Mouse (Mus musculus) megakaryocyte progenitor cell, adult 5-6 weeks (primary cell): ENCODE measurements at regions not wholly inside any gene's neighbourhood (a gene's known extent, or its start where the extent isn't known, plus 50 kb on each side); places are given as distances from the start of the nearest gene placed in this dataset.

Source experiments
- ATAC-seq: replicated peaks from 2 replicates; pipeline ENCODE4 v1.8.0; 2016; ENCODE audit warnings: mild to moderate bottlenecking, moderate TSS enrichment, inconsistent platforms; ENCODE audit not compliant: poor library complexity

- no peak for ATAC-seq
Measured at GRCm38 (mm10) chr9:91131415-91132255, 230.6 kb upstream of the Zic4 start.

GRCm38 (mm10) chr9:91132531-91132930 is 229.7 kb upstream of the Zic4 start:
- no peak for ATAC-seq

GRCm38 (mm10) chr9:91133256-91133920 is 228.8 kb upstream of the Zic4 start:
- no peak for ATAC-seq

- ATAC-seq: no peak
Measured at GRCm38 (mm10) chr9:91134325-91134724, 227.9 kb upstream of the Zic4 start.

GRCm38 (mm10) chr9:91135107-91135506 is 227.1 kb upstream of the Zic4 start:
- no peak for ATAC-seq

- no peak for ATAC-seq
Measured at GRCm38 (mm10) chr9:91140651-91141050, 221.6 kb upstream of the Zic4 start.

GRCm38 (mm10) chr9:91151893-91152292 is 210.3 kb upstream of the Zic4 start:
- no peak for ATAC-seq

GRCm38 (mm10) chr9:91159311-91159710 is 202.9 kb upstream of the Zic4 start:
- no peak for ATAC-seq

- no peak for ATAC-seq
Measured at GRCm38 (mm10) chr9:91167871-91168270, 194.3 kb upstream of the Zic4 start.

GRCm38 (mm10) chr9:91193221-91193620 is 169.0 kb upstream of the Zic4 start:
- ATAC-seq: no peak

- no peak for ATAC-seq
Measured at GRCm38 (mm10) chr9:91193954-91194353, 168.3 kb upstream of the Zic4 start.

GRCm38 (mm10) chr9:91207281-91207680 is 154.9 kb upstream of the Zic4 start:
- no peak for ATAC-seq

- no peak for ATAC-seq
Measured at GRCm38 (mm10) chr9:91227673-91228440, 134.4 kb upstream of the Zic4 start.

GRCm38 (mm10) chr9:91228525-91228924 is 133.7 kb upstream of the Zic4 start:
- ATAC-seq: no peak

GRCm38 (mm10) chr9:91253886-91254285 is 108.3 kb upstream of the Zic4 start:
- no peak for ATAC-seq

GRCm38 (mm10) chr9:91291340-91291739 is 70.9 kb upstream of the Zic4 start:
- ATAC-seq: no peak
